Mouse (Mus musculus): ENCODE measurements around the gene Mob2. TPM values are rescaled to one million over a fixed set of nuclear protein-coding genes. Genes with fewer than 3 reads are reported as not detected.

Mob2 gene
- polyA plus RNA-seq, 1 experiment from 2014 or later, result 63.0 TPM

GRCm38 (mm10) chr7:142091848-142092247 lies 31.0 kb upstream of the Mob2 start:
- Histone ChIP-seq H3K9me3 (ENCODE audit: control insufficient read depth, low read length) (no peaks in the 10 kb centered on the region), H3K27me3 (replicated peaks; ENCODE audit: control insufficient read depth, insufficient read depth, low read length) (peaks cover 38% of the 10 kb centered on the region)
- 8% methylated on average over 4 of the region's 4 CpGs for WGBS

GRCm38 (mm10) chr7:142089648-142090447 lies 29.0 kb upstream of the Mob2 start:
- Histone ChIP-seq H3K4me3 (ENCODE audit: low read depth, low read length) (no peak overlapping the region), H3K9ac (ENCODE audit: low read length) (no peak overlapping the region), H3K36me3 (ENCODE audit: control insufficient read depth, insufficient read depth, low read length) (no peaks in the 10 kb centered on the region), H3K4me1 (replicated peaks; ENCODE audit: control insufficient read depth, insufficient read depth, low read length) (no peaks in the 10 kb centered on the region; the same call in 1 of the 2 replicates), H3K9me3 (ENCODE audit: control insufficient read depth, low read length) (no peaks in the 10 kb centered on the region), H3K27me3 (replicated peaks; ENCODE audit: control insufficient read depth, insufficient read depth, low read length) (peaks cover 24% of the 10 kb centered on the region), H3K27ac (ENCODE audit: low read depth) (no peak overlapping the region), H3K4me2 (ENCODE audit: low read length) (no peak overlapping the region)
- 66% methylated on average over 17 of the region's 17 CpGs for WGBS
- no peak for ATAC-seq (replicated peaks; ENCODE audit: low FRiP score, low TSS enrichment, low read depth)
- DNase-seq (ENCODE audit: low spot score), result no peak

More at GRCm38 (mm10) chr7:142091848-142092247, 31.0 kb upstream of the Mob2 start:
- H3K4me3 ChIP-seq (ENCODE audit: low read depth, low read length), result no peak overlapping the region
- H3K4me1 ChIP-seq (replicated peaks; ENCODE audit: control insufficient read depth, insufficient read depth, low read length), result no peaks in the 10 kb centered on the region; the same call in 1 of the 2 replicates
- DNase-seq (ENCODE audit: low spot score) (no peak), ATAC-seq (replicated peaks; ENCODE audit: low FRiP score, low TSS enrichment, low read depth) (no peak)
- H3K36me3 ChIP-seq (ENCODE audit: control insufficient read depth, insufficient read depth, low read length), result no peaks in the 10 kb centered on the region
- no peak overlapping the region for H3K27ac ChIP-seq (ENCODE audit: low read depth)
- no peak overlapping the region for H3K9ac ChIP-seq (ENCODE audit: low read length)
- H3K4me2 ChIP-seq (ENCODE audit: low read length), result no peak overlapping the region

GRCm38 (mm10) chr7:142088886-142089285 lies 28.0 kb upstream of the Mob2 start:
- peak; percentile 64 for DNase-seq (ENCODE audit: low spot score)
- Histone ChIP-seq H3K9me3 (ENCODE audit: control insufficient read depth, low read length) (no peaks in the 10 kb centered on the region), H3K9ac (ENCODE audit: low read length) (no peak overlapping the region), H3K4me3 (ENCODE audit: low read depth, low read length) (no peak overlapping the region), H3K36me3 (ENCODE audit: control insufficient read depth, insufficient read depth, low read length) (no peaks in the 10 kb centered on the region), H3K4me2 (ENCODE audit: low read length) (no peak overlapping the region), H3K27ac (ENCODE audit: low read depth) (no peak overlapping the region), H3K27me3 (replicated peaks; ENCODE audit: control insufficient read depth, insufficient read depth, low read length) (peaks cover 24% of the 10 kb centered on the region), H3K4me1 (replicated peaks; ENCODE audit: control insufficient read depth, insufficient read depth, low read length) (peaks cover 6% of the 10 kb centered on the region; the same call in 1 of the 2 replicates)
- 15% methylated on average over 5 of the region's 5 CpGs for WGBS
- no peak; the same call in 1 of the 2 replicates for ATAC-seq (replicated peaks; ENCODE audit: low FRiP score, low TSS enrichment, low read depth)

- no peak overlapping the region for H3K9ac ChIP-seq (ENCODE audit: low read length)
- 79% methylated on average over 1 of the region's 1 CpGs for WGBS
- no peak overlapping the region for H3K27ac ChIP-seq (ENCODE audit: low read depth)
- H3K4me3 ChIP-seq (ENCODE audit: low read depth, low read length), result no peak overlapping the region
- H3K36me3 ChIP-seq (ENCODE audit: control insufficient read depth, insufficient read depth, low read length), result 0 out of 2 replicates have a peak, but pooled peaks cover 5% of the 10 kb centered on the region
- H3K4me2 ChIP-seq (ENCODE audit: low read length), result no peak overlapping the region
- H3K27me3 ChIP-seq (replicated peaks; ENCODE audit: control insufficient read depth, insufficient read depth, low read length), result peaks cover 29% of the 10 kb centered on the region
- ATAC-seq (replicated peaks; ENCODE audit: low FRiP score, low TSS enrichment, low read depth), result no peak
- DNase-seq (ENCODE audit: low spot score), result no peak
- no peaks in the 10 kb centered on the region for H3K9me3 ChIP-seq (ENCODE audit: control insufficient read depth, low read length)
- peaks cover 7% of the 10 kb centered on the region; the same call in 1 of the 2 replicates for H3K4me1 ChIP-seq (replicated peaks; ENCODE audit: control insufficient read depth, insufficient read depth, low read length)
Measured at GRCm38 (mm10) chr7:142087069-142087652, 26.3 kb upstream of the Mob2 start.

GRCm38 (mm10) chr7:142086159-142086905 lies 25.5 kb upstream of the Mob2 start:
- WGBS, result 71% methylated on average over 4 of the region's 4 CpGs
- no peak for DNase-seq (ENCODE audit: low spot score)
- Histone ChIP-seq H3K36me3 (ENCODE audit: control insufficient read depth, insufficient read depth, low read length) (0 out of 2 replicates have a peak, but pooled peaks cover 5% of the 10 kb centered on the region), H3K27ac (ENCODE audit: low read depth) (no peak overlapping the region), H3K4me2 (ENCODE audit: low read length) (no peak overlapping the region), H3K4me1 (replicated peaks; ENCODE audit: control insufficient read depth, insufficient read depth, low read length) (peaks cover 11% of the 10 kb centered on the region; the same call in 1 of the 2 replicates), H3K27me3 (replicated peaks; ENCODE audit: control insufficient read depth, insufficient read depth, low read length) (peaks cover 35% of the 10 kb centered on the region), H3K4me3 (ENCODE audit: low read depth, low read length) (no peak overlapping the region), H3K9ac (ENCODE audit: low read length) (no peak overlapping the region), H3K9me3 (ENCODE audit: control insufficient read depth, low read length) (no peaks in the 10 kb centered on the region)
- ATAC-seq (replicated peaks; ENCODE audit: low FRiP score, low TSS enrichment, low read depth), result no peak

GRCm38 (mm10) chr7:142084820-142085219 lies 24.0 kb upstream of the Mob2 start:
- Histone ChIP-seq H3K4me1 (replicated peaks; ENCODE audit: control insufficient read depth, insufficient read depth, low read length) (peaks cover 11% of the 10 kb centered on the region; the same call in 1 of the 2 replicates), H3K9me3 (ENCODE audit: control insufficient read depth, low read length) (no peaks in the 10 kb centered on the region), H3K4me2 (ENCODE audit: low read length) (no peak overlapping the region), H3K27ac (ENCODE audit: low read depth) (no peak overlapping the region), H3K9ac (ENCODE audit: low read length) (no peak overlapping the region), H3K4me3 (ENCODE audit: low read depth, low read length) (no peak overlapping the region), H3K36me3 (ENCODE audit: control insufficient read depth, insufficient read depth, low read length) (0 out of 2 replicates have a peak, but pooled peaks cover 5% of the 10 kb centered on the region), H3K27me3 (replicated peaks; ENCODE audit: control insufficient read depth, insufficient read depth, low read length) (peaks cover 45% of the 10 kb centered on the region)
- 61% methylated on average over 3 of the region's 3 CpGs for WGBS
- no peak for DNase-seq (ENCODE audit: low spot score)
- no peak for ATAC-seq (replicated peaks; ENCODE audit: low FRiP score, low TSS enrichment, low read depth)

GRCm38 (mm10) chr7:142084395-142084794 lies 23.5 kb upstream of the Mob2 start:
- H3K9ac ChIP-seq (ENCODE audit: low read length), result no peak overlapping the region
- no peak overlapping the region for H3K4me3 ChIP-seq (ENCODE audit: low read depth, low read length)
- no peak overlapping the region for H3K27ac ChIP-seq (ENCODE audit: low read depth)
- DNase-seq (ENCODE audit: low spot score) (no peak), ATAC-seq (replicated peaks; ENCODE audit: low FRiP score, low TSS enrichment, low read depth) (0 out of 2 replicates have a peak, but pooled peaks have one; percentile 42)
- H3K36me3 ChIP-seq (ENCODE audit: control insufficient read depth, insufficient read depth, low read length), result 0 out of 2 replicates have a peak, but pooled peaks cover 5% of the 10 kb centered on the region
- peaks cover 11% of the 10 kb centered on the region; the same call in 1 of the 2 replicates for H3K4me1 ChIP-seq (replicated peaks; ENCODE audit: control insufficient read depth, insufficient read depth, low read length)
- no peaks in the 10 kb centered on the region for H3K9me3 ChIP-seq (ENCODE audit: control insufficient read depth, low read length)
- peaks cover 49% of the 10 kb centered on the region for H3K27me3 ChIP-seq (replicated peaks; ENCODE audit: control insufficient read depth, insufficient read depth, low read length)
- WGBS, result 24% methylated on average over 5 of the region's 5 CpGs
- H3K4me2 ChIP-seq (ENCODE audit: low read length), result no peak overlapping the region

GRCm38 (mm10) chr7:142083588-142084317 lies 22.9 kb upstream of the Mob2 start:
- no peak for DNase-seq (ENCODE audit: low spot score)
- no peak overlapping the region for H3K4me2 ChIP-seq (ENCODE audit: low read length)
- H3K4me3 ChIP-seq (ENCODE audit: low read depth, low read length), result no peak overlapping the region
- no peak overlapping the region for H3K9ac ChIP-seq (ENCODE audit: low read length)
- ATAC-seq (replicated peaks; ENCODE audit: low FRiP score, low TSS enrichment, low read depth), result no peak
- no peaks in the 10 kb centered on the region for H3K9me3 ChIP-seq (ENCODE audit: control insufficient read depth, low read length)
- peaks cover 51% of the 10 kb centered on the region for H3K27me3 ChIP-seq (replicated peaks; ENCODE audit: control insufficient read depth, insufficient read depth, low read length)
- 0 out of 2 replicates have a peak, but pooled peaks cover 5% of the 10 kb centered on the region for H3K36me3 ChIP-seq (ENCODE audit: control insufficient read depth, insufficient read depth, low read length)
- 31% methylated on average over 12 of the region's 12 CpGs for WGBS
- H3K4me1 ChIP-seq (replicated peaks; ENCODE audit: control insufficient read depth, insufficient read depth, low read length), result peaks cover 11% of the 10 kb centered on the region; the same call in 1 of the 2 replicates
- H3K27ac ChIP-seq (ENCODE audit: low read depth), result no peak overlapping the region

Measured in intestine, embryonic 14.5 days (tissue).